ENCODE assay signal across 8 mouse cellular contexts in genomic region chr14:74946321-74946750, GRCm38 (mm10). TPM values are rescaled to one million over a fixed set of nuclear protein-coding genes. Genes with fewer than 3 reads are reported as not detected.
DNase-seq lines count a peak whose midpoint lies in the region; ATAC-seq and TF ChIP-seq lines count a peak whose summit lies in the region.

No protein-coding gene starts in this region.

- ATAC-seq in kidney, postnatal 0 days (replicated peaks; ENCODE audit: low FRiP score, low read depth): peak; percentile 37; the same call in 1 of the 2 replicates
- ATAC-seq in forebrain, embryonic 15.5 days (replicated peaks): no peak; the same call in none of the 2 replicates
- ATAC-seq in limb, embryonic 14.5 days (ENCODE audit: low FRiP score, low read depth): peak; percentile 42
- ATAC-seq in neural tube, embryonic 15.5 days (ENCODE audit: low FRiP score): no peak; the same call in none of the 2 replicates

- WGBS in kidney, postnatal 0 days: 2% methylated on average over 13 of the region's 13 CpGs
- WGBS in forebrain, embryonic 15.5 days: 7% methylated on average over 13 of the region's 13 CpGs
- 4% methylated on average over 13 of the region's 13 CpGs for WGBS in limb, embryonic 14.5 days
- 5% methylated on average over 13 of the region's 13 CpGs for WGBS in neural tube, embryonic 15.5 days

- peak overlapping the region; percentile 78 for H3K9ac ChIP-seq in kidney, postnatal 0 days (ENCODE audit: low read depth, low read length)
- peak overlapping the region; percentile 93 for H3K9ac ChIP-seq in forebrain, embryonic 15.5 days (replicated peaks)
- H3K9ac ChIP-seq in limb, embryonic 14.5 days (ENCODE audit: low read depth, low read length, severe bottlenecking): peak overlapping the region; percentile 85
- H3K9ac ChIP-seq in neural tube, embryonic 15.5 days (replicated peaks): peak overlapping the region; percentile 96

- no peaks in the 10 kb centered on the region for H3K36me3 ChIP-seq in kidney, postnatal 0 days (ENCODE audit: insufficient read depth, low read length)
- no peaks in the 10 kb centered on the region for H3K36me3 ChIP-seq in forebrain, embryonic 15.5 days
- no peaks in the 10 kb centered on the region for H3K36me3 ChIP-seq in limb, embryonic 14.5 days (ENCODE audit: control insufficient read depth, insufficient read depth, low read length)
- H3K36me3 ChIP-seq in neural tube, embryonic 15.5 days: peaks cover 4% of the 10 kb centered on the region; the same call in 1 of the 2 replicates

- DNase-seq in kidney, postnatal 0 days (ENCODE audit: low spot score): peak; percentile 80
- DNase-seq in kidney, postnatal 14 days: no peak
- peak; percentile 20 for DNase-seq in ZHBTc4 (ENCODE audit: low read depth, low spot score)
- DNase-seq in limb, embryonic 14.5 days (ENCODE audit: low spot score): no peak
- DNase-seq in layer of hippocampus, postnatal 25 days (ENCODE audit: extremely low spot score in 1 of 2, low spot score in 1 of 2): no peak
- no peak for DNase-seq in frontal cortex, postnatal 14 days (ENCODE audit: low spot score in 2 of 2)

- peak overlapping the region; percentile 74 for H3K4me2 ChIP-seq in kidney, postnatal 0 days (ENCODE audit: low read length)
- H3K4me2 ChIP-seq in forebrain, embryonic 15.5 days (replicated peaks): peak overlapping the region; percentile 76
- H3K4me2 ChIP-seq in limb, embryonic 14.5 days (replicated peaks; ENCODE audit: low read depth, low read length, severe bottlenecking): peak overlapping the region; percentile 58
- H3K4me2 ChIP-seq in neural tube, embryonic 15.5 days: peak overlapping the region; percentile 68

- no peak for TF ChIP-seq CTCF in kidney, postnatal 0 days (IDR thresholded peaks at IDR 0.05; ENCODE audit: low read depth)

- H3K4me1 ChIP-seq in kidney, postnatal 0 days (replicated peaks; ENCODE audit: insufficient read depth, low read length): peaks cover 13% of the 10 kb centered on the region
- H3K4me1 ChIP-seq in forebrain, embryonic 15.5 days: peaks cover 24% of the 10 kb centered on the region
- H3K4me1 ChIP-seq in limb, embryonic 14.5 days (ENCODE audit: control insufficient read depth, insufficient read depth, low read length): 0 out of 2 replicates have a peak, but pooled peaks cover 5% of the 10 kb centered on the region
- H3K4me1 ChIP-seq in neural tube, embryonic 15.5 days: peaks cover 36% of the 10 kb centered on the region

- H3K9me3 ChIP-seq in kidney, postnatal 0 days (replicated peaks; ENCODE audit: low read length): no peaks in the 10 kb centered on the region
- no peaks in the 10 kb centered on the region for H3K9me3 ChIP-seq in forebrain, embryonic 15.5 days
- H3K9me3 ChIP-seq in limb, embryonic 14.5 days (ENCODE audit: control insufficient read depth, low read length): no peaks in the 10 kb centered on the region
- H3K9me3 ChIP-seq in neural tube, embryonic 15.5 days (replicated peaks): no peaks in the 10 kb centered on the region

- H3K4me3 ChIP-seq in kidney, postnatal 0 days (replicated peaks; ENCODE audit: low read depth, low read length): peak overlapping the region; percentile 94
- H3K4me3 ChIP-seq in forebrain, embryonic 15.5 days: peak overlapping the region; percentile 78
- H3K4me3 ChIP-seq in limb, embryonic 14.5 days (replicated peaks; ENCODE audit: low read length): peak overlapping the region; percentile 81
- peak overlapping the region; percentile 96 for H3K4me3 ChIP-seq in neural tube, embryonic 15.5 days (replicated peaks)

- H3K27me3 ChIP-seq in kidney, postnatal 0 days (ENCODE audit: insufficient read depth, low read length): no peaks in the 10 kb centered on the region
- H3K27me3 ChIP-seq in forebrain, embryonic 15.5 days: no peaks in the 10 kb centered on the region
- H3K27me3 ChIP-seq in limb, embryonic 14.5 days (ENCODE audit: control insufficient read depth, insufficient read depth, low read length): no peaks in the 10 kb centered on the region
- no peaks in the 10 kb centered on the region for H3K27me3 ChIP-seq in neural tube, embryonic 15.5 days (replicated peaks)

- H3K27ac ChIP-seq in kidney, postnatal 0 days: peak overlapping the region; percentile 93
- peak overlapping the region; percentile 91 for H3K27ac ChIP-seq in forebrain, embryonic 15.5 days (replicated peaks)
- peak overlapping the region; percentile 79; the same call in 1 of the 2 replicates for H3K27ac ChIP-seq in limb, embryonic 14.5 days (replicated peaks; ENCODE audit: low read depth, low read length)
- peak overlapping the region; percentile 95 for H3K27ac ChIP-seq in neural tube, embryonic 15.5 days (replicated peaks)

- no peak for TF ChIP-seq POLR2A in limb, embryonic 14.5 days (IDR thresholded peaks at IDR 0.05; ENCODE audit: borderline replicate concordance, extremely low read depth, insufficient read depth, insufficient read length)

RNA-seq across cellular contexts. Expression of gene Lrch1, which starts 1.3 kb away (rescaled TPM):
- polyA plus RNA-seq in kidney, postnatal 0 days (2015; fragmentation: Nextera tagmentation; extraction: Ambion mirVana): 16.1 and 16.3 TPM in 2 replicates
- polyA plus RNA-seq in forebrain, embryonic 15.5 days (2015; fragmentation: Nextera tagmentation; extraction: Ambion mirVana): 10.9 and 13.6 TPM in 2 replicates
- polyA plus RNA-seq in limb, embryonic 14.5 days (2012; rRNA removed): 13.0 and 13.3 TPM in 2 replicates
- polyA plus RNA-seq in limb, embryonic 14.5 days (2014; fragmentation: Nextera tagmentation; extraction: Ambion mirVana): 15.2 and 17.0 TPM in 2 replicates
- 19.6 and 20.6 TPM in 2 replicates for polyA plus RNA-seq in neural tube, embryonic 15.5 days (2015; fragmentation: Nextera tagmentation; extraction: Ambion mirVana)
- total RNA-seq in layer of hippocampus, postnatal 25 days (2021): 10 to 100 TPM; 17.8 to 18.9 TPM

Comparison
In these comparisons a context has a peak if more than half of its experiments do, and no peak if none do; other contexts are left out.
1. DNase-seq: peak in kidney, postnatal 0 days (single experiment) and ZHBTc4 (single experiment); none in kidney, postnatal 14 days (single experiment), limb, embryonic 14.5 days (single experiment), layer of hippocampus, postnatal 25 days (0 of 2) and frontal cortex, postnatal 14 days (0 of 2).
2. ATAC-seq: peak in kidney, postnatal 0 days (single experiment) and limb, embryonic 14.5 days (single experiment); none in forebrain, embryonic 15.5 days (single experiment) and neural tube, embryonic 15.5 days (single experiment).
3. Peak in every context shown above with its lines, with median percentiles within 50 percentile points of each other: H3K27ac ChIP-seq, H3K4me2 ChIP-seq, H3K4me3 ChIP-seq and H3K9ac ChIP-seq.